Mouse (Mus musculus) hindbrain, embryonic 14.5 days (tissue): ENCODE results near the gene Olfr1158. TPM values are rescaled to one million over a fixed set of nuclear protein-coding genes. Genes with fewer than 3 reads are reported as not detected.
"Not testable (repeated sequence)": the region's sequence is repeated elsewhere in the genome, so short reads cannot be mapped to it uniquely, and the experiment has no call there.

ENCODE experiments used
- ATAC-seq: fragments of 200-750 bp; cut with Nextera tagmentation; 2 replicates; pipeline ENCODE4 v1.8.0; 2017; ENCODE audit warnings: moderate number of reproducible peaks, mild to moderate bottlenecking, moderate TSS enrichment, moderate library complexity; ENCODE audit not compliant: low FRiP score
- DNase-seq: peaks from one replicate; pipeline ENCODE4 v3.0.0-alpha.2; 2015; ENCODE audit warnings: low spot score
- H3K27ac ChIP-seq: fragments of 300-500 bp; sonication (generic); 2 replicates; pipeline ENCODE4 v1.5.1; 2014; ENCODE audit warnings: mild to moderate bottlenecking, moderate library complexity
- H3K27me3 ChIP-seq: fragments of 300-500 bp; sonication (generic); 2 replicates; pipeline ENCODE4 v1.6.1; 2014; ENCODE audit warnings: mild to moderate bottlenecking, low read length, mixed read lengths; ENCODE audit not compliant: control insufficient read depth, insufficient read depth
- H3K36me3 ChIP-seq: fragments of 300-500 bp; sonication (generic); replicated peaks from 2 replicates; pipeline ENCODE4 v1.6.1; 2014; ENCODE audit not compliant: control insufficient read depth, insufficient read depth
- H3K4me1 ChIP-seq: fragments of 300-500 bp; sonication (generic); replicated peaks from 2 replicates; pipeline ENCODE4 v1.6.1; 2014; ENCODE audit warnings: antibody characterized with exemption, low read length, mixed read lengths; ENCODE audit not compliant: control insufficient read depth, insufficient read depth
- H3K4me2 ChIP-seq: fragments of 300-500 bp; sonication (generic); replicated peaks from 2 replicates; pipeline ENCODE4 v1.6.1; 2014; ENCODE audit warnings: mild to moderate bottlenecking, moderate library complexity
- H3K4me3 ChIP-seq: fragments of 300-500 bp; sonication (generic); replicated peaks from 2 replicates; pipeline ENCODE4 v1.5.1; 2014; ENCODE audit warnings: mild to moderate bottlenecking, low read length
- H3K9ac ChIP-seq: fragments of 300-500 bp; sonication (generic); 2 replicates; pipeline ENCODE4 v1.6.1; 2014
- H3K9me3 ChIP-seq: fragments of 300-500 bp; sonication (generic); 2 replicates; pipeline ENCODE4 v1.6.1; 2016; ENCODE audit warnings: low read length; ENCODE audit not compliant: control insufficient read depth
- WGBS: fragments of 180-500 bp; shearing (Covaris S2); extraction: QIAGEN DNeasy Blood & Tissue Kit; methylation state at CpG from one replicate; pipeline ENCODE4 v1.1.7; 2014; 5-methylcytosine and 5-hydroxymethylcytosine counted together
- polyA plus RNA-seq: library from polyadenylated mRNA; unstranded; fragments of >200 nt; fragmentation: Nextera tagmentation; extraction: Ambion mirVana; gene quantifications from 2 replicates; pipeline ENCODE4 v1.2.1, GENCODE M21; 2014

Olfr1158 gene
- polyA plus RNA-seq, result not detected in 2 replicates

DNA sequence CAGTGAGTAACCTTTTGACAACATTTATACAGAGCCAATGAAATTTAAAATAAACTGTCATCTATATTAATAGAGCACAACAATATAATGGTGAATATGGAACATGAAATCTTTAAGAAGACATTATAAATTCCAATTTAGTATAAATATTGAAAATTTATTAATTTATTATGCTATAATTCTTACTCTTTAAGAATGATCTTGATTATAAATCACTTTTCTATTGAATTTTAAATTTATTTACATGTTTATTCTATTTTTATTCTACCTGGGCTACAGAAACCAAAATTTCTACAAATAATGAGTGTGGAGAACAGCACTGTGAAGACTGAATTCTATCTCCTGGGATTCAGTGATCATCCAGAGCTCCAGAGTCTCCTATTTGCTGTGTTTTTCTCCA lies at the start of gene Olfr1158:
Gene Olfr1158, plus strand, starts transcription at position 301 of the 400 bp plus-strand sequence.
- no peak within 1 kb of the TSS for H3K4me3 ChIP-seq
- no peak within 1 kb of the TSS for H3K27ac ChIP-seq
- no peaks in the 10 kb centered on the region for H3K9me3 ChIP-seq
- no peak for DNase-seq
- H3K9ac ChIP-seq, result no peak within 1 kb of the TSS
- ATAC-seq, result no peak
- no peak within 1 kb of the TSS for H3K4me2 ChIP-seq
- H3K36me3 ChIP-seq, result no peaks in the 10 kb centered on the region
- H3K27me3 ChIP-seq, result no peaks in the 10 kb centered on the region
- H3K4me1 ChIP-seq, result no peaks in the 10 kb centered on the region

DNA sequence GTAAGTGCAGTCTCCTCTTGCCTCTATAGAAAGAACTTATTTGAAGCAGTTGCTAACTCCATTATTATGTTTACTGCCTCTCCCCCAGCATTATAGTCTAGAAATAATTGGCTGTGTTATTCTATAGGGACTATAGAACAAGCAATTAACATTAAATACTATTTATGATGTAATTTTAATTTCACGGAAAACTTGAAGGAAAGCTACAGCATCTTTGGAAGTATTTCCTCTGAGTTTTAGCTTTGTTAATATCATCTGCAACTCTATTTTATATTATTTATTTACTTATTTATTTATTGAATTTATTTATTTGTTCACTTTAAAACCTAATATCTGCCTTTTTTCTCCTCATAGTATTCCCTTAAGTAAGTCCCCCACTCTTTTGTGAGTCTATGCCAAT lies 44.9 kb upstream of the Olfr1158 start, which contains the start of gene Olfr1155:
Gene Olfr1155, minus strand, starts transcription at position 101 of the 400 bp plus-strand sequence.
- Histone ChIP-seq H3K9me3 (no peaks in the 10 kb centered on the region), H3K4me1 (no peaks in the 10 kb centered on the region), H3K9ac (no peak within 1 kb of the TSS), H3K4me3 (no peak within 1 kb of the TSS), H3K36me3 (no peaks in the 10 kb centered on the region), H3K4me2 (no peak within 1 kb of the TSS), H3K27me3 (no peaks in the 10 kb centered on the region), H3K27ac (no peak within 1 kb of the TSS)
- 98% methylated on average over 1 of the region's 1 CpGs for WGBS
- ATAC-seq (no peak), DNase-seq (no peak)

DNA sequence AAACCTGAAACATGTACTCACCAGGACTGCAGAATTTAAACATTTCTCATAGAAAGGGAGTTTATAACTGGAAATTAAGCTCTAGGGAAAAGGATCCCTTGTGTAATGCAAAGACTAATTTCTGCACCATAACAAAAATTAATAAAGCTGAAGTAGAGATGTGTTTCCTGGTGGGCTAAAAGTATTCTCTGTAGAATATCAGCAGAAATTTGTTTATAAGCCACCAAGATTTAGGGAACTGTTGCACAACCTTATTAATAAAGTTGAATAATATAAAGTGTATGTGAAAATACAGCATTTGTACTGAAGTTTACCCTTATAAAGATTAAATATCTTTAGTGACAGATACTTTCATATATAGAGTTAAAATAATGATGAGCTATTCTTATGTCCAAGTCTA lies 36.9 kb upstream of the Olfr1158 start, which contains the start of gene Olfr1156:
Gene Olfr1156, minus strand, starts transcription at position 101 of the 400 bp plus-strand sequence.
- H3K4me1 ChIP-seq, result no peaks in the 10 kb centered on the region

DNA sequence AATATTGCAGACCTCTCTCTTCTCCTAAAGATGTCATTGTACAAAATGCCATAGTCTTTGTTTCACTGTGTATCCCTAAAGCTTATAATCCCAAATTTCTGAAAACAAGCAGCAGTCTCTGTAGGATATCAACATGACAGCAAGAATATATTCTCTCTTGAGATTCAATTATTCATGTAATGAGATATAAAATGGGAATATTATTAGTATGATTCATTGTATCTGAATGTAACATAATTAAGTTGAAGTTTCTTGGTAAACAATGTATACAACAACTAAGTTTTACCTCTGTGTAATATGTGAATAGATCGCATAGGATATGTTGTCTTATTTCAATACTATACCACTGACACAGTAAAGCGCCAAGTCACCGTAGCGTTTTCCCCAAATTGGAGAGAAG lies 21.7 kb upstream of the Olfr1158 start, which contains the start of gene Olfr1157:
Gene Olfr1157, minus strand, starts transcription at position 101 of the 400 bp plus-strand sequence.
- H3K4me2 ChIP-seq, result no peak within 1 kb of the TSS
- H3K4me1 ChIP-seq, result no peaks in the 10 kb centered on the region
- WGBS, result 96% methylated on average over 4 of the region's 4 CpGs
- no peak within 1 kb of the TSS for H3K9ac ChIP-seq
- H3K9me3 ChIP-seq, result no peaks in the 10 kb centered on the region
- ATAC-seq (no peak), DNase-seq (no peak)
- no peak within 1 kb of the TSS for H3K27ac ChIP-seq
- H3K4me3 ChIP-seq, result no peak within 1 kb of the TSS
- no peaks in the 10 kb centered on the region for H3K36me3 ChIP-seq
- no peaks in the 10 kb centered on the region for H3K27me3 ChIP-seq

More for the DNA sequence above, 36.9 kb upstream of the Olfr1158 start, which contains the start of gene Olfr1156:
- Histone ChIP-seq H3K27ac (no peak within 1 kb of the TSS), H3K27me3 (no peaks in the 10 kb centered on the region), H3K4me2 (no peak within 1 kb of the TSS), H3K36me3 (no peaks in the 10 kb centered on the region), H3K9ac (no peak within 1 kb of the TSS), H3K9me3 (no peaks in the 10 kb centered on the region), H3K4me3 (no peak within 1 kb of the TSS)
- DNase-seq (no peak), ATAC-seq (no peak)

DNA sequence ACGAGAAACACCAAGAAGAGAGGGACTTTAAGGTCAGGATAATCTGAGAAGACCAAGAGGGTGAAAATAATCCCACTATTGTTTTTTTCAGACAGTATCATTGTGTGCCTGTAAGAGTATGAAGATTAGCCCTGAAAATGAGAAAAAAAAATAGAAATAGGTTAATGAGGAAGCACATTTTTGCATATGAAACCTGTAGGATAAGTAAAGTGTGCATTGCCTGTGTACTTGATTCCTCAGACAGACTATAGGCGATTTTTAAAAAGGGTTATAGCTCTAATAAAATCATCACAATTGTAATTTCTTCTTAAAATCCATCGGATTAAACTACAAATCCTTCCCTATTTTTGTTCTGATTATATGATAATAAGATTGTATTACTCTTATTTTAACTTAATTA lies 15.3 kb upstream of the Olfr1158 start, which contains the start of gene Olfr74:
Gene Olfr74, minus strand, starts transcription at position 101 of the 400 bp plus-strand sequence.
- no peak within 1 kb of the TSS for H3K4me3 ChIP-seq
- H3K4me1 ChIP-seq, result no peaks in the 10 kb centered on the region
- no peaks in the 10 kb centered on the region for H3K27me3 ChIP-seq
- no peak within 1 kb of the TSS for H3K9ac ChIP-seq
- WGBS, result 78% methylated on average over 3 of the region's 3 CpGs
- ATAC-seq, result no peak
- no peak within 1 kb of the TSS for H3K4me2 ChIP-seq
- no peaks in the 10 kb centered on the region for H3K36me3 ChIP-seq
- no peaks in the 10 kb centered on the region for H3K9me3 ChIP-seq
- no peak within 1 kb of the TSS for H3K27ac ChIP-seq
- DNase-seq, result no peak

DNA sequence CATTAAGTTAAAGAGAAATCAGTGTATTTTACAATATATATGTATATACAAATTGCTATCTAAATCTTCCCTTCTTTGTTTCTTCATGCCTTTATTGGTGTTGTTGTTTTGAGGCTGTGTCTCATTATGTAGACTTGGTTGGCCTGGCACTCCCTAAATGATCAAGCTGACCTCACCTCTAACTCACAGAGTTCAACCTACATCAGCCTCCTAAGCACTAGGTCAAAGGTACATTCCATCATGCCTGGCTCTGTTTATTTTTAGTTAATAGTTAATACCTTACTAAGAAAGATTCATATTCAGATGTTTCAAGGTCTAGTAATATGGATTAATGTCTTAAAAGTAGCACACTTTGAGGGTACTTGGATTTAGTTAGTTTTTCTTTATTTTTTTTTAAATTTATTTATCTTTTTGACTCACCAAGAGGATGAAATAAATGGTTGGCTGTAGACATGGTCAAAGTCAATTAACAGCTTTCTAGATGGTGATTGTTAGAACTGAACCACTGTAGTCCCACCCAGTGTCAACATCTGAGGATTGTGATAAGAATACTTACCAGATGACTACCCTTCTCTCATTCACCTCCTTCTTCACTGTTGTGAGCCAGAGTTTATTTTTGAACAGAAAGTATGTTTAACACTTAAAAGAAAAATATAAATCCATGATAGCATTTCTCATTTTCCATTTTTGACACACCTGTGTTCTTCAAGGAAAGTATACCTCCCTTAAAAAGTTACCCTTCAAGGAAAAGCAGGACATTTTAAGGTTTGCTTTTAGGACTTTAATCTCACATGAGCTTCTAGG lies 17.8 kb downstream of the Olfr1158 start, which contains the start of gene Olfr1160:
Gene Olfr1160, minus strand, starts transcription at position 754 of the 804 bp plus-strand sequence.
- no peak for DNase-seq
- H3K4me3 ChIP-seq, result no peak within 1 kb of the TSS
- no peak for ATAC-seq
- H3K36me3 ChIP-seq, result no peaks in the 10 kb centered on the region
- no peak within 1 kb of the TSS for H3K27ac ChIP-seq
- no peak within 1 kb of the TSS for H3K9ac ChIP-seq
- H3K4me2 ChIP-seq, result no peak within 1 kb of the TSS
- no peaks in the 10 kb centered on the region for H3K27me3 ChIP-seq
- H3K9me3 ChIP-seq, result no peaks in the 10 kb centered on the region
- no peaks in the 10 kb centered on the region for H3K4me1 ChIP-seq

DNA sequence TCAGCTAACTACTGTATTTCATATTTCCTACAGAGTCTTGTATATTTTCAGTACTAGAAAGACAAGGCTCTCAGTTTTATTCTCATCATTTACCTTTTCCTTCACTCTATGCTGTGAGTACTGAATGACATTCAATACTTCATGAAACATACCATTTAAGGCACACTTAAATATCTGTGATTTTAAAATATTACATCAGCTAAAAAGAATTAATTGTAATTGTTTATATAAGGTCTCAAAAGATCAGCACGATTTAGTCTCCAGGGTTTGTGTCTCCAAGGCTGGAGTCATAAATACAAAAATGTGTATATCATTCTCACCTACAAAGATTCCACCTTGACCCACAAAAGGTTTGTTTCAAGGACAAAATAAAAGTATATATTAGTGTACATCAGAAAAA lies 32.6 kb downstream of the Olfr1158 start, which contains the start of gene Olfr1161:
Gene Olfr1161, plus strand, starts transcription at position 301 of the 400 bp plus-strand sequence.
- H3K9me3 ChIP-seq, H3K9ac ChIP-seq, H3K4me3 ChIP-seq, DNase-seq, H3K27me3 ChIP-seq, H3K4me2 ChIP-seq, ATAC-seq, H3K36me3 ChIP-seq, H3K27ac ChIP-seq, H3K4me1 ChIP-seq: not testable (repeated sequence)
- WGBS, result 79% methylated on average over 1 of the region's 1 CpGs

DNA sequence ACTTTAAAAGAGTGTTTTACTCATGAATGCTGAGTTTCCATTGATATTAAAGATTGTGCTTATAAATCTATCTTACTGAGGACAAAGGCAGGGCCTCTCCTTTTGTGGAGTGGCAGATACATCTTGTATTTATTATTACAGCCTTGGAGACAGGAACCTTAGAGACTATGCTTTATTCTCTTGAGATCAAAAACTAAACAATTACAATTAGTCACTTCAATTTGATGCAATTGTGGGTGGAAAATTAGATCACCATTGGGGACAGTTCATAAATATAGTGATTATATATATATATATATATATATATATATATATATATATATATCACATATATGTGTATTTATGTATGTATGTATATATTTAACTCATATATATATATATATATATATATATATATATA lies 47.7 kb downstream of the Olfr1158 start, which contains the start of gene Olfr73:
Gene Olfr73, minus strand, starts transcription at position 101 of the 400 bp plus-strand sequence.
- no peak for DNase-seq

More for the DNA sequence above, 47.7 kb downstream of the Olfr1158 start, which contains the start of gene Olfr73:
- ATAC-seq, result no peak
- H3K4me2 ChIP-seq, result no peak within 1 kb of the TSS
- no peak within 1 kb of the TSS for H3K27ac ChIP-seq
- H3K9ac ChIP-seq, result no peak within 1 kb of the TSS
- no peak within 1 kb of the TSS for H3K4me3 ChIP-seq
- no peaks in the 10 kb centered on the region for H3K4me1 ChIP-seq
- no peaks in the 10 kb centered on the region for H3K9me3 ChIP-seq
- H3K27me3 ChIP-seq, result no peaks in the 10 kb centered on the region
- no peaks in the 10 kb centered on the region for H3K36me3 ChIP-seq
